Mouse (Mus musculus): ENCODE measurements around the gene Rbms2. TPM values are rescaled to one million over a fixed set of nuclear protein-coding genes. Genes with fewer than 3 reads are reported as not detected.
"Not testable (repeated sequence)": the region's sequence is repeated elsewhere in the genome, so short reads cannot be mapped to it uniquely, and the experiment has no call there.

Gene Rbms2
- total RNA-seq, 2 experiments from 2014 or later: 11.5 to 11.9 TPM

DNA sequence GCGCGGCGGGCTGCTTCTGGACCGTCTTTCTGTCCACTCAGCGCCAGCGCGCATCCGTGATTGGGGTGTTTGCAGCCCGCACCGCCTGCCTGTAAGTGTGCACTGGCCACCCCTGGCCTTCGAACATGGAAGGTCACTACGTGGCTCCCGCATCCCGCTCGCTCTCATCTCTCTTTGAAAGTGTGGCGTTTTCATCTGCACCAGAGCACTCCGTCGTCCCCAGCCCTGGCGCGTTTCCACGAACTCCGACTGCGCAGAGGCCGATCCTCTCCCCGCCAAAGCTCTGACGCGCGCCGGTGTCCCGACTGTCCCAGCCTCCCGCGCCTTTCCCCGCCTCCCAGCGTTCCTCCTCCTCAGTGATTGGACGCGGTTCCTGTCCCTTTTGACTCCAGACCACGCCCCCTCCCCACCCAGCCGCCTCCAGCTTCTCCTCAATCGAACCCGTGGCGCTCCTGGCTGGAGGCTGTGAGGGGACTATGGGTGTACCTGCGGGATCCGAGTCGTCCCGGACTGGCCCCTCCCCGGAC, 14.0 kb upstream of the Rbms2 start, which contains the start of gene Gls2:
Gene Gls2, plus strand, starts transcription at position 434 of the 527 bp plus-strand sequence.
- peak; percentile 92 to 94 for DNase-seq (ENCODE audit: extremely low spot score in 1 of 2, low spot score in 1 of 2)

DNA sequence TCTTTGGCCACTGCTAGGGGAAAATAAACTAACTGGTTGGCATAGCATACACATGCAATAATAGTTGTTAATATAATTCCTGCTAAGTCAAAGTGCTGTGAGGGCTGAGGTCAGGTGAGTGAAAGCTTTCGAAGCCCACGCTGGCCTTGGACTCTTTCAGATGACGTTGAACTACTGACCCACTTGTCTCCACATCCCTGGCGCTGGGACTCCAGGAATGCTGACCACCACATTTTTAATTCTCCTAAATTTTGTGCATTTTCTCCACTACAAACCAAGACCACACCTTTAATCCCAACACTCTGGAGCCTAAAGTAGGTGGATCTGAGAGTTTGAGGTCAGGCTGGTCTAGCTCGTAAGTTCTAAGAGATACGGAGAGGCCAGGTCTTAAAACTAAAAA, 13.0 kb upstream of the Rbms2 start:
- no peak for DNase-seq (ENCODE audit: extremely low spot score in 1 of 2, low spot score in 1 of 2)

DNA sequence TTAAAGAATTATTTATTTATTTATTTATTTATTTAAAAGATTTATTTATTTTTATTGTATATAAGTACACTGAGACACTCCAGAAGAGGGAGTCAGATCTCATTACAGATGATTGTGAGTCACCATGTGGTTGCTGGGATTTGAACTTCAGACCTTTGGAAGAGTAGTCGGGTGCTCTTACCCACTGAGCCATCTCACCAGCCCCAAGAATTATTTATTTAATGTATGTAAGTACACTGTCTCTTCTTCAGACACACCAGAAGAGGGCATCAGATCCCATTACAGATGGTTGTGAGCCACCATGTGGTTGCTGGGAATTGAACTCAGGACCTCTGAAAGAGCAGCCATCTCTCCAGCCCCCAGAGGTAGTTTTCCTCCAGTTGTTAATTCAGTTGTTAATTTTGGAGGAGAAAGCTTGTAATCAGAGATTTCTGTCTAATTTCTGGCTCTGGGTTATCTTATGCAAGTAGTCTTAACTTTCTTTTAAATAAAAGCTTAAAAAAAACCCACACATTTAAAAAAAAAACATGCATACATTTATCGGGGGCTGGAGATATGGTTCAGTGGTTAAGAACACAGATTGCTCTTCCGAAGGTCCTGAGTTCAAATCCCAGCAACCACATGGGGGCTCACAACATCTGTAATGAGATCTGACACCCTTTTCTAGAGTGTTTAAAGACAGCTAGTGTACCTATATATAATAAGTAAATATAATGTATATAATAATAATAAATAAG, 12.1 kb upstream of the Rbms2 start:
- not testable (repeated sequence) for DNase-seq (ENCODE audit: extremely low spot score in 1 of 2, low spot score in 1 of 2)

DNA sequence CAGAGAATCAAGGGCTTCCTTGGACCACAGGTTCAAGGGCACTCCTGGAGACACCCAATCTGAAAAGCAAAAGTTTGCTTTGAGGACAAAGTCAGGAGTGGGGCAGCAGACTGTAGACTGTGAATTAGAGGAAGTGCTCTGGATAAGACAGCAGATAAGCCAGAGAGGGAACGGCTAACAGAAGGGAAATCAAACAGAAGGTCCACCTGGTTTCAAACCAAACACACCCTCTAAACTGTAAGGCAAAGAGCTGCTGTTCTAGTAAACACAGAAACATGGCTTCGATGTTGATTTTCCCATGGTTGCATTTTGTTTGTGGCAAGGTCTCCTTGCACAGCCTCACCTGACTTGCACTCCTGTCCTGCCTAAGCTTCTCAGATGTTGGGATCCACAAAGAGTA, 11.4 kb upstream of the Rbms2 start:
- no peak for DNase-seq (ENCODE audit: extremely low spot score in 1 of 2, low spot score in 1 of 2)

DNA sequence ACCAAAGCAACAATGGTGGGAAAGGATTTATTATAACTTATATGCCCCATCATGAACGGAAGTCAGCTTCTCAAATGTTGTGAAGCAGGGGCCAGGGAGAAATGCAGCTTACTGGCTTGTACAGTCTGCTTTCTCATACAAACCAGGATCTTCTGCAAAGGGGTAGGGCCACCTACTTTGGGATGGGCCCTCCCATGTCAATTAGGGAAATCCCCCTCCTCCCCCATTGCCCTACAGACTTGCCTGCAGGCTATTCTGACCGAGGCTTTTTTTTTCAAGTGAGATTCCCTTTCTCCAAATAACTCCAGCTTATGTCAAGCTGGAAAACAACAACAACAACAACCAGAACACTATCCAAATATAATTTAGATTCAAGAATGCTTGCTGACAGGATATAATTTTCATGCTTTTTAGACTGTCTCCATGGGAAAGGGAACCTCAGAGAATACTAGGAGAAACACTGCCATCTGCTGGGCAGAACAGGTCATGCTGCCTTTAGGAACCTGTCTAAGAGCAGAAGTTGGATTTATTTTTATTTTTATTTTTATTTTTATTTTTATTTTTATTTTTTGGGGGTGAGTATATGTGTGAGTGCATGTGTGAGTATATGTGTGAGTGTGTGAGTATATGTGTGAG, 8.3 kb upstream of the Rbms2 start:
- DNase-seq (ENCODE audit: extremely low spot score in 1 of 2, low spot score in 1 of 2): peak; percentile 44 to 87

DNA sequence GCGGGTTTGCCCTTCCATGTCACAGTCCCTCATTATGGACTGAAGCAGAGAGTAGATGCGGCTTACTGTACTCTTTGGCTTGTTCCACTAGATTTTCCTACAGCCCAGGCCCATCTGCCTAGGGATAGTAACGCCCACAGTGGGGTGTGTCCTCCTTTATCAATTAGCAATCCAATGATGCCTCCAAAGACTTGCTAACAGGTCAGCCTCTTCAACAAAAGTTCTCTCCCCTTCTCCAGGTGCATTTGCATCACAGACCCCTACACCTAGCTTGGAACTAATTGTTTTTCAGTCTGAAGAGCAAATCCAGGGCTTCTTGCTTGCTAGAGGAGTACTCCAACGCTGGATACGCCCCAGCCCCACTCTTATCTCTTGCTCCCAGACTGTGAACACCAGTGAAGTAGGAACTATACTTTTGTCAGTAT, 7.1 kb upstream of the Rbms2 start:
- DNase-seq (ENCODE audit: extremely low spot score in 1 of 2, low spot score in 1 of 2): no peak

DNA sequence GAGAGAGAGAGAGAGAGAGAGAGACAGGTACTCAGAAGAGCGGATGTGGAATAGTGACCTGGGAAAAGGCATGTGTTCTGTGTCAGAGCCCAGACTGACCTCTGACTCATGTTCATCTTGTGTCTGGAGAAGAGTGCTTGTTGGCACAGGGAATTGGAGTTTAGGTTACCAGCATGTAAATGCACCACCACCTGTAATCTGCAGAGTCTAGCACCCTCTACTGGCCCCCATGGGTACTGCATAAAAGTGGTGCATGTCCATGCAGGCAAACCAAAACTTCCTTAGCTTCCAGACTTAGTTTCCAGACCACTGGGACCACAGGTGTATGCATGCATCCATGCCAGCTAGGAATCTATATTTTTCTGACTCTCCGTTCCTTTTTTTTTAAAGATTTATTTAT, 5.9 kb upstream of the Rbms2 start:
- peak; percentile 57 to 87 for DNase-seq (ENCODE audit: extremely low spot score in 1 of 2, low spot score in 1 of 2)

DNA sequence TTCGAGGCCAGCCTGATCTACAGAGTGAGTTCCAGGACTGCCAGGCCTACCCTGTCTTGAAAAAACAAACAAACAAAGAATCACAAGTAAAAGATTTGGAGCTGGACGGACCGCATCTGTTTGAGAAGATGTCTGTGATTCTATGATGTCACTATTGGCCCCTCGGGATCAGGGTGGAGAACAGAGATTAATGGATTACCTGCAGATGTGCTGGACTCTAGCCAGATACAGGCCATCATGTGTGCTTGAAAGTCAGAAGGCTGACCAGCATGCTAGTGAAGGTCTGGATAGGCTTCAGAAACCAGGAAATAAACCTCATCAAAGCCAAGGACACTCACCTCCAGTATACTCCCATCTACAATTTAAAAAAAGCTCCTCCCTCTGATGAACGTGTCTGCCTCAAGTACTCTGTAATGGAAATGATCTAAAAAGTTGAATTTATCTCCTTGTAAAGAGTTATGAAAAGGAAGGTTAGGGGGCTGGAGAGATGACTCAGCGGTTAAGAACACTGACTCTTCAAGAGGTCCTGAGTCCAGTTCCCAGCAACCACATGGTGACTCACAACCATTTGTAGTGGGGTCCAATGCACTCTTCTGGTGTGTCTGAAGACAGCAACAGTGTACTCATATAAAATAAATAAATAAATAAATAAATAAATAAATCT, 5.3 kb upstream of the Rbms2 start:
- DNase-seq (ENCODE audit: extremely low spot score in 1 of 2, low spot score in 1 of 2): no peak

DNA sequence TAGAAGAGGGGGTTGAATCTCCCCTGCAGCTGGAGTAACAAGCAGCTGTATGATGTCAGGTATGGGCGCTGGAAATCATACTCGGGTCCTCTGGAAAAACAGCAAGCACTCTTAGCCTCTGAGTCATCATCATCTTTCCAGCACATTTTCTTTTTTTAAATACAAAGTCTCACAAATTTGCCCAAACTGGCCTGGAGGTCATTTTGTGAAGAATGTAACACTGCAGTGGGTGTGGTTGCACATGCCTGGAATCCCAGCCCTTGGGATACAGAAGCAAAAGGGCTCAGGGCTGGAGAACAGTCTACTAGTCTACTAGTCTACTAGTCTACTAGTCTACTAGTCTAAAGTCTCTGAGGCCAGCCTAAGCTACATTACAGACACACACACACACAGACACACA, 4.2 kb upstream of the Rbms2 start:
- no peak for DNase-seq (ENCODE audit: extremely low spot score in 1 of 2, low spot score in 1 of 2)

DNA sequence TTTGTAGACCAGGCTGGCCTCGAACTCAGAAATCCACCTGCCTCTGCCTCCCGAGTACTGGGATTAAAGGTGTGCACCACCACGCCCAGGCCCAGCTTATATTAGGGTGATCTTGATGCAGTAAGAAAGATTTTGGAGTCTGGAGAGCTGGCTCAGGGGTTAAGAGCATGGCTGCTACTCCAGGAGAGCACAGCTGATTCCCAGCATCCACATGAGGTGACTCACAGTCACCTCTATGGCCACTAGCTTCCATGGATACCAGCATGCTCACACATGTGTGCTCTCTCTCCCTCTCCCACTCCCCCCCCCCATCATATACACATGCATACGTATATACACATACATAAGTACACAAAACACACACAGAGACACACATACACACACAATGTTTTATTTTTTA, 2.8 kb downstream of the Rbms2 start:
- DNase-seq (ENCODE audit: extremely low spot score in 1 of 2, low spot score in 1 of 2): no peak

DNA sequence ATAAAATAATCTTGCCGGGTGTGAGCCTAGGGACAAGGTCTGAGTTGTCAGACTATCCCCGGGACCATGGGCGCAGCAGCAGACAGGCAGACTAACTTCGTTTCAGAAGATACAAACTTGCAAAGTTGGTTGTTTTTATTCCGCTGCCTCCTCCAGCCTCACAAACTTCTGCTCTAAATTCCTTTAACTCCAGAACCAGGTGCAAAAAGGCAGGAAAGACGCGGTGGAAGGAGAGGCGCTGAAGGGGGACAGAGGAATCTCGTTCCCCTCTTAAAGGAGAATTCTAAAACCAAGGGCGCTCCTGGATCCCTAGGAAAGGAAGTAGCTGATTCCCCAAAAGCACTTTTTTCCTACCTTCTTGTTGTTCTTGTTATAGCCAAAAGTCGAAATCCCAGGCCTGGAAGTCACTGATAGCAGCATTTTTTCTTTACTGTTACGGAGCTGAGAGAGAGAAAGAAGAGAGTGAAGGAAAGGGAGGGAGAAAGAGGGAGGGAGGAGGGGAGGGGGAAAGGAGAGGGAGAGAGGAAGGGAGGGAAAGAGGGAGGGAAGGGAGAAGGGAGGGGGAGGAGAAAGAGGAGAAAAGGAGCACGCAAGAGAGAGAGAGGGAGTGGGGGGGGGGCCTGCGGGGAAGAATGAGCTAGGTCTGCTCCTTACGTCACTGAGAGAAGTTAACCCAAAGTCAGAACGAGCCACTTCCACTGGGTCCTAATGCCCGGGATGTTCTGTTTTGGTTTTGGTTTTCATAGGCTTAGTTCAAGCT, 3.9 kb downstream of the Rbms2 start:
- DNase-seq (ENCODE audit: extremely low spot score in 1 of 2, low spot score in 1 of 2): peak in 1 of 2 experiments; percentile 41

DNA sequence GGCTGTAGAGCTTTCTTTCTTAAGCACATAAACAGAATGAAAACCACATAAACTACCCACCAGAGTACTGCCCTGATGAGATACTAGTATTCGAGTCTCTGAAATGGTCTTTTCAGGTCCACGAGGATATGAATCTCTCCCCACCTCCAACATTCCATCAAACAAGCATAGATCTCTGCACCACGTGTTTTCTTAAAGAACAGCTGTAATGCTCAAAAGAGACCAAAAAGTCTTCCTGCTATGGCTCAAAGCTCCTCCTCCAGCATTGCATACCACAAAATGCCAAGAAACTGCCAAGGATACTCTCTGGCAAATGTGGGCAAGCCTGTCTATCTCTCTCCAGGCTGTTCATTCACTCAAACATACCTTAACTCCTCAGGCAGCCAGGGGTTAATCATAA, 4.8 kb downstream of the Rbms2 start:
- no peak for DNase-seq (ENCODE audit: extremely low spot score in 1 of 2, low spot score in 1 of 2)

DNA sequence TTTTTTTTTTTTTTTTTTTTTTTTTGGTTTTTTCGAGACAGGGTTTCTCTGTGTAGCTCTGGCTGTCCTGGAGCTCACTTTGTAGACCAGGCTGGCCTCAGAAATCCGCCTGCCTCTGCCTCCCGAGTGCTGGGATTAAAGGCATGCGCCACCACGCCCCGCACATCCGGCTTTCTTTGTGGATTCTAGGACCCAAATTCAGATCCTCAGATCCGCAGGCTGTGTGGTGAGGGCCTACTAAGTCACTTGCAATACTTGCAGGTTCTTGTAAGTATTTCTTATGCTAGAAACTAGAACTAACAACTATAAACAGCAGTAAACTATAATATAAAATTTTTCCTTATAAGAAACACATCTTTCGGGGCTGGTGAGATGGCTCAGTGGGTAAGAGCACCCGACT, 8.7 kb downstream of the Rbms2 start:
- DNase-seq (ENCODE audit: extremely low spot score in 1 of 2, low spot score in 1 of 2): not testable (repeated sequence)

DNA sequence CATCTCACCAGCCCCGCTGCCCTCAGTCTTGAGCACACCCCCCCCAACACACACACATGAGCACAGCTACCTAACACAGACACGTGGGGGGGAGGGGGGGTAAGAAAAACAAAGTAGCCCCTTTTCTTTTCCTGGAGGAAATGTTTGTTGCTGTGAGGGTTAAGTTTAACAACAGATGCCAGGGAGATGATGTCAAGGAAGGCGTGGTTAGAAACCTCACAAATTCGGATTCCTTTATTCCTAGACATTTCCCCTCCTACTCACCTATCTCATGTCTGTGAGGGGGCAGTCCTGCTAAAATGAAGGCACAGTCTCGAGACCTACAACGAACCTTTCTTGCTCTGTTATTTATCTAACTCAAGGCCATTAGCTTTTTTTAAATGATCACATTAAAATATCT, 13.0 kb downstream of the Rbms2 start:
- no peak for DNase-seq (ENCODE audit: extremely low spot score in 1 of 2, low spot score in 1 of 2)

DNA sequence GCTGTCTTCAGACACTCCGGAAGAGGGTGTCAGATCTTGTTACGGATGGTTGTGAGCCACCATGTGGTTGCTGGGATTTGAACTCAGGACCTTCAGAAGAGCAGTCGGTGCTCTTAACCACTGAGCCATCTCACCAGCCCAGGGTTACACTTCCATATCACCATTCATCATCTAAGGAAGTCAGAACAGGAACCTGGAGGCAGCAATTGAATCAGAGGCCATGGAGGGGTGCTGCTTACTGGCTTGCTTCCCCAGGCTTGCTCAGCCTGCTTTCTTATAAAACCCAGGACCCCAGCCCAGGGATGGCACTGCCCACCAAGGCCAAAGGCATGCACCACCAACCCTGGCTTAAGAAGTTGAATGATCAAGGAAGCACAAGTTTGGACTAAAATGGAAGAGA, 14.4 kb downstream of the Rbms2 start:
- DNase-seq (ENCODE audit: extremely low spot score in 1 of 2, low spot score in 1 of 2): not testable (repeated sequence)

DNA sequence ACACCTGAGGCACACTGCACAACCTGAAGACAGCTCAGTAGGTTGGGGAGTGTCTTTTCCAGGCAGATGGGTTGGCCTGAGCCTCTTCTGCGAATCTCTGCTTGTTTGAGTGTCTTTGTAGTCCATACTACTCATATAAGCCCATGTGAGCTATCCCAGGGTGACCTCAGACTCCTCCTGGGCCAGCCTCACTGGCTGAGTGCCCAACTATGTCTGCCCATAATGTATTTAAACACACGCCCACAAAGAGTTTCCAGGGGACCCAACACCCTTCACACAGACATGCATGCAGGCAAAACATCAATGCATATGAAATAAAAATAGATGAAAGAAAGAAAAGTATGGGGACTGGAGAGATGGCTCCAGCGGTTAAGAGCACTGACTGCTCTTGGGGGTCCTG, 26.1 kb downstream of the Rbms2 start:
- DNase-seq (ENCODE audit: extremely low spot score in 1 of 2, low spot score in 1 of 2): no peak

DNA sequence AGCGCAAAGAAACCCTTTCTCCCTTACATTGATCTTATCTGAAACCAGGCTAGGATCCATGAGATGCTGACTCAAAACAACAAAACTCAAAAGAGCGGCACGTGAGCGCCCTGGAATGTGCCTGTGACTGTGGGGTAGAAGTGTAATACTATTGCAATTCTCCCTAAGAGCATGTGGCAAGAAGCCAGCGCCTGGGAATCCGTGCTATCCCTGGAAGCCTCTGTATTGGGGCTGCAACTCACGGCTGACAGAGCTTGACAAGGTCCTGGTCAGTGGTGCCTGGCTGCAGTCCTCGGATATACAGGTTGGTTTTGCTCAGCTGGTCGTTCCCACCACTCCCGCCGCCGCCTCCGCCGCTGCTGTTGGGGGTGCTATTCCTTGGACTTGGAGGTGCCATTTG, 29.2 kb downstream of the Rbms2 start:
- no peak for DNase-seq (ENCODE audit: extremely low spot score in 1 of 2, low spot score in 1 of 2)

DNA sequence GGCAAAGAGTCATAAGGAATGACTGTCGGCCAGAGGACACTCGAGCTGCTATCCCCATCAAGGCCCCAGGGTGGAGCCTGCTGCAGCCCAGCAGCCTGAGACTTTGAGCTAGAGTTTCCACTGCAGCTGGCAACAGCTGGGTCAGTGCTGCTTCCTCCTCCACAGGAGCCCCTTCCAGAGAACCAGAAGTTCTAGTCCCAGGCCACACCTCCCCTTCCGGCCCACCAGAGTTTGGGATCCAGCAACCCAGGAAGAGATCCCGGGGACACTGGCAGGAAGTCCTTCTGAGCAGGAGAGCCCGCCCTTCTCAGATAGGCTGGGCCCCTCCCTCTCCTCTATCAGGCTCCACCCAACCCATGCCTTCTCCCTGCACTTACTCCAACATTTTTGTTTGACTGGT, 30.5 kb downstream of the Rbms2 start:
- DNase-seq (ENCODE audit: extremely low spot score in 1 of 2, low spot score in 1 of 2): no peak

DNA sequence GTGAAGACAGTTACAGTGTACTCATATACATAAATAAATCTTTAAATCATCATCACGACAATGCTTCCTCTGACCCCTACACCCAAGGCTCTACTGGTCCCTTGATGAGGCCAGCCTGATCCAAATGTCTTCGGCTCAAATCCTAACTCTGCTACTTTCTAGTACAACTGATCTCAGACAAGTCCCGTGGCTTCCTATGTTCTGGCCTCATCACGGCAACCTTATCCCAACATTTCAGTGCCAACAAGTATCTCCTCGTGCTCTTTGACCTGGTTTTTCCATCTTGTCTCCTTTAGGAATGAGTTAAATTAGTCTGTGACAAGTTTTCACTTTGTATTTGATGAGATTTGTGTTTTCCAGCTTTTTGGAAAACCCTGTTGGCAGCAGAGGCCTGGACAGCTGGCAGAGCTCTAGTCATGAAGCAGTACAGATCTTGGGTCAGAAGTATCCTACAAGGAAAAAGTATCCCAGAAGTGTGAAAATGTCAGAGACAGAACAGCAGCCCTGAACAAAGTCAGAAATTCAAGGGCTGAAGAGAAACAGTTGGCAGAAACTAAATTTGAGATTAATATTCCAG, 31.2 kb downstream of the Rbms2 start:
- no peak for DNase-seq (ENCODE audit: extremely low spot score in 1 of 2, low spot score in 1 of 2)

DNA sequence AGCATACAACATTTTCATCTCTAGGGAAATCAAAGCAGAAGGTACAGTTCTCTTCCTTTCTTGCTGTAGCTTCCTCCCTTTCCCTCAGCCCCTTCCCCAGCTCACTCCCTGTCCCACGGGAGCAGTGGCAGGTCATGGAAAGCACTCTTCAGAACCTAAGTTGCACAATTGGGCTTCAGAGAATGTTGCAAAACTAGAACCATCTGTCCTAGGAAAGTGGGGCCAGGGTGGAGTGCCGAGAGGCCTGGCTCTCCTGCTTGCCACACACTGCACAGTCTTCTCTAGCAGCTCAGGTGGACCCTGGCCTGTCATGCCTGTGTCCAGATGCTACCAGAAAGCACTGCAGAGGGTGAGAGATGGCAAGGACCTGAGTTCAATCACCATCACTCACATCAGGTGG, 35.1 kb downstream of the Rbms2 start:
- no peak for DNase-seq (ENCODE audit: extremely low spot score in 1 of 2, low spot score in 1 of 2)

Data from layer of hippocampus, postnatal 25 days (tissue).